Mouse (Mus musculus) erythroblast, embryonic 14.5 days (primary cell): ENCODE data around the gene Ucn2.

Experiments
- GATA1 ChIP-seq: IDR thresholded peaks from 2 replicates; pipeline ENCODE4 v1.6.1; 2012; ENCODE audit warnings: low read length, inconsistent platforms, mixed read lengths
- TAL1 ChIP-seq: IDR thresholded peaks from 3 replicates; pipeline ENCODE4 v1.6.1; 2012; ENCODE audit warnings: low read length, inconsistent platforms, mixed read lengths

GRCm38 (mm10) chr9:108987704-108988350 is 2.0 kb downstream of the Ucn2 start:
- TF ChIP-seq GATA1: no peak
- no peak for TF ChIP-seq TAL1
